Mouse (Mus musculus): ENCODE data around the gene Polr1a. TPM values are rescaled to one million over a fixed set of nuclear protein-coding genes. Genes with fewer than 3 reads are reported as not detected.

Polr1a gene
- polyA plus RNA-seq, 1 experiment = 35.1 TPM

DNA sequence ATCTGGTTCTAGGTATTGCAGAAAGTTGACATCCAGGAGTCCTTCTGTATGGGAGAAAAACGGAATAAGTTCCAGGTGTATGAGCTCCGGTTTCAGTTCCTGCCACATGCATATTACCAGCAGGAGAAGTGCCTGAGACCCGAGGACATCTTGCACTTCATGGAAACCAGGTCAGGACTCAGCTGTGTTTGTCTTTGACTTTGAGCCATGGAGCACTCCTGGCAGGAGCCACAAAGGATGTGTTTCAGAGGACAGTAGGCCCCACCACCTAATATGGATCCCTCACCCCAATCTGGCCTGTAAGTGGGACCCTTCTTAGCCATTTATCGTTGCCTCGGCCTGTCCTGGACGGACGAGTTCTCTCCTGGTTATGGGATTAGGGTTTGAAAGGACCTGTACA, 59.0 kb downstream of the Polr1a start:
- no peak overlapping the region for H3ac ChIP-seq (ENCODE audit: control insufficient read depth, insufficient read length, low read depth)
- no peaks in the 10 kb centered on the region for H3K79me2 ChIP-seq (ENCODE audit: control insufficient read depth, insufficient read depth)
- TF ChIP-seq USF1 (IDR thresholded peaks at IDR 0.05; ENCODE audit: low read depth) = no peak
- H3K79me3 ChIP-seq (ENCODE audit: low read depth) = no peaks in the 10 kb centered on the region
- H3K27me3 ChIP-seq (ENCODE audit: control insufficient read depth, insufficient read depth, insufficient read length) = no peaks in the 10 kb centered on the region
- H3K36me3 ChIP-seq (ENCODE audit: control insufficient read depth, insufficient read depth) = peaks cover 71% of the 10 kb centered on the region
- H3K4me3 ChIP-seq (ENCODE audit: insufficient read depth, poor library complexity, severe bottlenecking) = no peak overlapping the region

DNA sequence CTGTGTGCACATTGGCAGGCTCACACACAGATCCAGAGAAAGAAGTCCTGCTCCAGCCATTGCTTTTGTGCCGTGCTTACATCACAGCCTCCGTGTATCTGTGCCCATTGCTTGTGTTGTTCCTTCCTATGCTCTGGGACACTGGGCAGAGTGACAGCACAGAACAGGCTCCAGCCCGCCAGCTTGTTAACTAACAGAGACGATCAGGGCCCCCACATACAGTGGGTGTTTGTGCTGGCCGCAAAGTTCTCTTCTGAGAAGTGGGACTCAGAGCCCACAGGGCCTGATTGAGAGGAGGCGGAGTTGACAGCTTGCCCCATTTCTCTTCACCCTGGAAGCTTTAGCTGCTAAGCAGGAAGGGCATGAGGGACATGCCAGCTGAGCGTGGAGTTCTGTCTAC, 60.6 kb downstream of the Polr1a start:
- no peak for TF ChIP-seq MAX (IDR thresholded peaks at IDR 0.05)
- TF ChIP-seq CEBPB (IDR thresholded peaks at IDR 0.05; ENCODE audit: low read depth) = no peak
- TF ChIP-seq MYOG (IDR thresholded peaks at IDR 0.05; ENCODE audit: control insufficient read depth, extremely low read depth, insufficient read length) = no peak
- no peak for TF ChIP-seq FOSL1 (IDR thresholded peaks at IDR 0.05; ENCODE audit: insufficient read depth, low read length, poor library complexity, severe bottlenecking)
- no peak for TF ChIP-seq USF1 (IDR thresholded peaks at IDR 0.05; ENCODE audit: low read depth)
- no peak for TF ChIP-seq CTCF (IDR thresholded peaks at IDR 0.05; ENCODE audit: control insufficient read depth, insufficient read depth, insufficient read length)
- no peak for TF ChIP-seq MYOD1 (IDR thresholded peaks at IDR 0.05; ENCODE audit: control insufficient read depth, insufficient read length, low read depth)
- H3K27me3 ChIP-seq (ENCODE audit: control insufficient read depth, insufficient read depth, insufficient read length) = no peaks in the 10 kb centered on the region
- no peak overlapping the region for H3K4me3 ChIP-seq (ENCODE audit: insufficient read depth, poor library complexity, severe bottlenecking)
- H3K79me3 ChIP-seq (ENCODE audit: low read depth) = no peaks in the 10 kb centered on the region
- no peak overlapping the region for H3ac ChIP-seq (ENCODE audit: control insufficient read depth, insufficient read length, low read depth)
- no peaks in the 10 kb centered on the region for H3K79me2 ChIP-seq (ENCODE audit: control insufficient read depth, insufficient read depth)
- peaks cover 78% of the 10 kb centered on the region for H3K36me3 ChIP-seq (ENCODE audit: control insufficient read depth, insufficient read depth)

DNA sequence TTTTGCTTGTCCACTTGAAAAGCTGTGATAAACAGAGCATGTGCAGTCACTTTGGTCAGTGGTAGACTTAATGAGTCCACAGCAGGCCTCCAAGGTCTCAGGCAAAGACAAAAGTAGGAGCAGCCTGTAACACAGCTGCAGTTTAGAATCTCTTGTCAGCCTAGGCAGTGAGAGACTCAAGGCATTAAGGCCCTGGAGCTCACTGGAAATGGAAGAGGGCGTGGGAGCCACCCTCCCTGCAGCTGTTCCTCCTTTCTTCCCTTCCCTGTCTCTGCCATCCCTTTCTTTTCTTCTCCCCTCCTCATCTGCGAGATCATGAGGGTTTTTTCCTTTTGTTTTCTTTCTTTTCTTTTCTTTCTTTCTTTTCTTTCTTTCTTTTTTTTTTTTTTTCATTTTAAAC, 61.3 kb downstream of the Polr1a start:
- Histone ChIP-seq H3K27me3 (ENCODE audit: control insufficient read depth, insufficient read depth, insufficient read length) (no peaks in the 10 kb centered on the region), H3K36me3 (ENCODE audit: control insufficient read depth, insufficient read depth) (peaks cover 80% of the 10 kb centered on the region), H3K79me2 (ENCODE audit: control insufficient read depth, insufficient read depth) (no peaks in the 10 kb centered on the region), H3K4me3 (ENCODE audit: insufficient read depth, poor library complexity, severe bottlenecking) (no peak overlapping the region), H3K79me3 (ENCODE audit: low read depth) (no peaks in the 10 kb centered on the region), H3ac (ENCODE audit: control insufficient read depth, insufficient read length, low read depth) (no peak overlapping the region)
- TF ChIP-seq MAX (IDR thresholded peaks at IDR 0.05) (no peak), USF1 (IDR thresholded peaks at IDR 0.05; ENCODE audit: low read depth) (no peak), MYOG (IDR thresholded peaks at IDR 0.05; ENCODE audit: control insufficient read depth, extremely low read depth, insufficient read length) (no peak), FOSL1 (IDR thresholded peaks at IDR 0.05; ENCODE audit: insufficient read depth, low read length, poor library complexity, severe bottlenecking) (no peak), MYOD1 (IDR thresholded peaks at IDR 0.05; ENCODE audit: control insufficient read depth, insufficient read length, low read depth) (no peak), CEBPB (IDR thresholded peaks at IDR 0.05; ENCODE audit: low read depth) (no peak)

DNA sequence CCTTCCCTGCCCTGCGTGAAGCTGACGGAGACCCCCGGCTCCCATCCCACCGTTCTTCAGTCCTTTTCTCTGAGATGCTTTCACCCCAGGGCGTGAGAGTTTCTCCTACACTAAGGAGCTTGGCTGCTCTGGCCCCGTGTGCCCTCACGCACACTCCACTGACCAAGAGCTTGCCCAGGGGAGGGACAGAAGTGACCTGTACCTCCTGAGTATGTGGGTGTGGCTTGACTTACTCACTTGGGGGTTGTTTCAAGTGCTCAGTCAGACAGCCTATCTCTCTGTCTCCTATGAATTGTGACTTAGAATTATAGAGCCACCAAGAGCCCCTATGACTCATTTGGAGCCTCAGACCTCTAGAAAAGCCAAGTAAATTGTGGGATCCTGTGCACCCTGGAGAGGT, 67.7 kb downstream of the Polr1a start:
- H3K79me2 ChIP-seq (ENCODE audit: control insufficient read depth, insufficient read depth) = no peaks in the 10 kb centered on the region
- no peak for TF ChIP-seq MAX (IDR thresholded peaks at IDR 0.05)
- no peak for TF ChIP-seq MYOD1 (IDR thresholded peaks at IDR 0.05; ENCODE audit: control insufficient read depth, insufficient read length, low read depth)
- no peak for TF ChIP-seq FOSL1 (IDR thresholded peaks at IDR 0.05; ENCODE audit: insufficient read depth, low read length, poor library complexity, severe bottlenecking)
- TF ChIP-seq CTCF (IDR thresholded peaks at IDR 0.05; ENCODE audit: control insufficient read depth, insufficient read depth, insufficient read length) = no peak
- no peak for TF ChIP-seq USF1 (IDR thresholded peaks at IDR 0.05; ENCODE audit: low read depth)
- no peak for TF ChIP-seq MYOG (IDR thresholded peaks at IDR 0.05; ENCODE audit: control insufficient read depth, extremely low read depth, insufficient read length)
- TF ChIP-seq CEBPB (IDR thresholded peaks at IDR 0.05; ENCODE audit: low read depth) = no peak
- H3K4me3 ChIP-seq (ENCODE audit: insufficient read depth, poor library complexity, severe bottlenecking) = no peak overlapping the region
- peaks cover 81% of the 10 kb centered on the region for H3K36me3 ChIP-seq (ENCODE audit: control insufficient read depth, insufficient read depth)
- H3ac ChIP-seq (ENCODE audit: control insufficient read depth, insufficient read length, low read depth) = no peak overlapping the region
- H3K27me3 ChIP-seq (ENCODE audit: control insufficient read depth, insufficient read depth, insufficient read length) = no peaks in the 10 kb centered on the region
- H3K79me3 ChIP-seq (ENCODE audit: low read depth) = no peaks in the 10 kb centered on the region

DNA sequence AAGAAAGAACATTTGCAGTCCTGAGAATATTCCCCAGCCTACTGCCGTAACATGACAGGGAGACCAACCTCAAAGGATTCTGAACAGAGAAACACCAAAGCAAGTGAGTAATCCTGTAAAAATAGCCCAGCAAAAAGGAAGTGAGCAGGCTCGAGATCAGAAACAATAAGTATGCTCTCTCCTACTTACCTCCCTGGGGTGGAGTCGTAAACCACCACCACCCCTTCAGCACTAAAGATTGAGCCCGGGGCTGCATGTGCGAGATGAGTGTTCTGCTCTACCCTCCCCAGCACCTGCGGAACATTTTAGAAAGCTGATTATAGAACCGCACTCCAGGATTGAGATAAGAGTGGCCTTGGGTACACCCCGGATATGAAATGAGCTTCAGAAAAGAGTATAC, 71.3 kb downstream of the Polr1a start:
- Histone ChIP-seq H3K79me3 (ENCODE audit: low read depth) (no peaks in the 10 kb centered on the region), H3K27me3 (ENCODE audit: control insufficient read depth, insufficient read depth, insufficient read length) (no peaks in the 10 kb centered on the region)

DNA sequence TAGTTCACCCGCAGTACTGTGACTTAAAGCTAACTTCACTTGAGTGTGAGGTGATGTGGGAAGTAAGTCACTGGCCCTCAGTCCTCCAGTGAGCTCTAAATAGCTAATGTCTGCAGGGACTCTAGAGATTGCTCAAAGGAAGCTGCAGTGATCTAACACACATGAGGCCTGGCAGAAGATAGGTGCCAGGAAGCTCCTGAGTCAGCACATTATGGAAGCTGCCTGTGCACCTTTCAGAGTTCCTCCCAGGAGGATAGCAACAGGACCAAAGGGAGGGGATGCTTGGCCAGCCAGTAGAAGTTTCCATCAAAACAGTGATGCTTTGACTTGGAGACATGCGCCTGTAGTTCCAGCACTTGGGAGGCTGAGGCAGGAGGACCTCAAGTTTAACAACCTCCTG, 71.7 kb downstream of the Polr1a start:
- H3K36me3 ChIP-seq (ENCODE audit: control insufficient read depth, insufficient read depth) = peaks cover 42% of the 10 kb centered on the region

More for the DNA sequence above, 71.3 kb downstream of the Polr1a start:
- no peak overlapping the region for H3ac ChIP-seq (ENCODE audit: control insufficient read depth, insufficient read length, low read depth)
- no peaks in the 10 kb centered on the region for H3K79me2 ChIP-seq (ENCODE audit: control insufficient read depth, insufficient read depth)
- no peak overlapping the region for H3K4me3 ChIP-seq (ENCODE audit: insufficient read depth, poor library complexity, severe bottlenecking)
- no peak for TF ChIP-seq MYOD1 (IDR thresholded peaks at IDR 0.05; ENCODE audit: control insufficient read depth, insufficient read length, low read depth)
- no peak for TF ChIP-seq MAX (IDR thresholded peaks at IDR 0.05)
- no peak for TF ChIP-seq CEBPB (IDR thresholded peaks at IDR 0.05; ENCODE audit: low read depth)
- no peak for TF ChIP-seq MYOG (IDR thresholded peaks at IDR 0.05; ENCODE audit: control insufficient read depth, extremely low read depth, insufficient read length)
- TF ChIP-seq USF1 (IDR thresholded peaks at IDR 0.05; ENCODE audit: low read depth) = no peak
- no peak for TF ChIP-seq CTCF (IDR thresholded peaks at IDR 0.05; ENCODE audit: control insufficient read depth, insufficient read depth, insufficient read length)
- no peak for TF ChIP-seq FOSL1 (IDR thresholded peaks at IDR 0.05; ENCODE audit: insufficient read depth, low read length, poor library complexity, severe bottlenecking)
- H3K36me3 ChIP-seq (ENCODE audit: control insufficient read depth, insufficient read depth) = peaks cover 46% of the 10 kb centered on the region

More for the DNA sequence above, 71.7 kb downstream of the Polr1a start:
- H3K27me3 ChIP-seq (ENCODE audit: control insufficient read depth, insufficient read depth, insufficient read length) = no peaks in the 10 kb centered on the region
- H3K4me3 ChIP-seq (ENCODE audit: insufficient read depth, poor library complexity, severe bottlenecking) = no peak overlapping the region
- TF ChIP-seq CTCF (IDR thresholded peaks at IDR 0.05; ENCODE audit: control insufficient read depth, insufficient read depth, insufficient read length) (no peak), CEBPB (IDR thresholded peaks at IDR 0.05; ENCODE audit: low read depth) (no peak), MAX (IDR thresholded peaks at IDR 0.05) (no peak)
- H3K79me3 ChIP-seq (ENCODE audit: low read depth) = no peaks in the 10 kb centered on the region
- no peak overlapping the region for H3ac ChIP-seq (ENCODE audit: control insufficient read depth, insufficient read length, low read depth)
- H3K79me2 ChIP-seq (ENCODE audit: control insufficient read depth, insufficient read depth) = no peaks in the 10 kb centered on the region
